Mouse (Mus musculus): Measurements from ENCODE around the gene Accsl. TPM values are rescaled to one million over a fixed set of nuclear protein-coding genes. Genes with fewer than 3 reads are reported as not detected.

Gene Accsl
- polyA plus RNA-seq, 1 experiment from 2014 or later = not detected

- H3K36me3 ChIP-seq (replicated peaks; ENCODE audit: control insufficient read depth, insufficient read depth, low read depth, low read length) = no peaks in the 10 kb centered on the region
- H3K27me3 ChIP-seq (ENCODE audit: control insufficient read depth, insufficient read depth, low read length) = no peaks in the 10 kb centered on the region
- H3K4me1 ChIP-seq (ENCODE audit: control insufficient read depth, insufficient read depth, low read length) = 0 out of 2 replicates have a peak, but pooled peaks cover 3% of the 10 kb centered on the region
- no peak for ATAC-seq (replicated peaks; ENCODE audit: insufficient number of reproducible peaks, low FRiP score, low TSS enrichment, low read depth)
- DNase-seq (ENCODE audit: low spot score) = no peak
- no peak overlapping the region for H3K27ac ChIP-seq (replicated peaks; ENCODE audit: low read depth, low read length)
- H3K9me3 ChIP-seq (replicated peaks; ENCODE audit: control insufficient read depth, low read length) = no peaks in the 10 kb centered on the region
- no peak overlapping the region for H3K4me2 ChIP-seq (ENCODE audit: low read depth, low read length)
- WGBS = 91% methylated on average over 5 of the region's 5 CpGs
- H3K9ac ChIP-seq (replicated peaks; ENCODE audit: low read length) = no peak overlapping the region
- no peak overlapping the region for H3K4me3 ChIP-seq (ENCODE audit: low read depth, low read length)
These were observed 51.2 kb downstream of the Accsl start for GRCm38 (mm10) chr2:93817791-93818190.

DNA sequence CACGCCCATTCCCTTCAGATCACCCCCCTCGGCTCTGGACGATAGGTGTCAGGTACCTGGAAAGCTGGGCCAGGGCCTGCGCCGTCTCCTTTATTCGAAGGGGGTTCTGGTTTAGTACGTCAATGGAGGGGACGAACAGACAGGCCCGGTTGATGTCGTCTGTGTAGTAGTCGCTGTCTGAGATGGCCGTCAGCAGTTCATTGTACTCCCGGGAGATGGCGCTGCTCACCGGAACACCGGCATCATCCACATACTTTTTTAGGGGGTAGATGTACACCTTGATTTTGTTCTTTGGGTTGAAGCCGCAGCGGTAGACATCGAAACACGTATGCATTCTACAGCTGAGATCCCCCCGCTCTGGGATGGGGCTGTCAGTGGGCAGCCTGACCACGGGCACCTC, 55.6 kb downstream of the Accsl start:
- DNase-seq (ENCODE audit: low spot score) (no peak), ATAC-seq (replicated peaks; ENCODE audit: insufficient number of reproducible peaks, low FRiP score, low TSS enrichment, low read depth) (no peak)
- Histone ChIP-seq H3K4me3 (ENCODE audit: low read depth, low read length) (no peak overlapping the region), H3K36me3 (replicated peaks; ENCODE audit: control insufficient read depth, insufficient read depth, low read depth, low read length) (no peaks in the 10 kb centered on the region), H3K27me3 (ENCODE audit: control insufficient read depth, insufficient read depth, low read length) (no peaks in the 10 kb centered on the region), H3K9me3 (replicated peaks; ENCODE audit: control insufficient read depth, low read length) (no peaks in the 10 kb centered on the region), H3K27ac (replicated peaks; ENCODE audit: low read depth, low read length) (no peak overlapping the region), H3K4me2 (ENCODE audit: low read depth, low read length) (no peak overlapping the region), H3K4me1 (ENCODE audit: control insufficient read depth, insufficient read depth, low read length) (no peaks in the 10 kb centered on the region), H3K9ac (replicated peaks; ENCODE audit: low read length) (no peak overlapping the region)
- WGBS = 89% methylated on average over 22 of the region's 22 CpGs

DNA sequence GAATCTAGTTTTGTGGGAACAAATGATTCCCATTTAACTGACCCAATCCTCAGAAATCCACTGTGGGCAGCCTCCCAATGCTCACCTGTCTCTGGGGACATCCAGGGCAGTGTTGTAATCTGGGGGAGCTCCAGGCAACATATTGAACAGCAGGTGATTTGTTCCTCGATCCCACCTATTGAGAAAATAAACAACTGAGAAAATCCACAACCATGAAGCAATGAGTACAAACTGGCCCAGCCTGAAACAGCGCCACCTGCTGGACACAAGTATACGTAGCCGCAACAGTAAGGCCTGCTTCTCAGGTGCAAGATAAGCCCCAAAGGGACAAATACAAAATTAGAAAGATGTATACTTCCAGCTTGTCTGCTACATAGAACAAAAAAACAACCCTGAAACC, 57.1 kb downstream of the Accsl start:
- Histone ChIP-seq H3K27me3 (ENCODE audit: control insufficient read depth, insufficient read depth, low read length) (no peaks in the 10 kb centered on the region), H3K4me1 (ENCODE audit: control insufficient read depth, insufficient read depth, low read length) (no peaks in the 10 kb centered on the region), H3K9ac (replicated peaks; ENCODE audit: low read length) (no peak overlapping the region), H3K36me3 (replicated peaks; ENCODE audit: control insufficient read depth, insufficient read depth, low read depth, low read length) (no peaks in the 10 kb centered on the region), H3K27ac (replicated peaks; ENCODE audit: low read depth, low read length) (no peak overlapping the region), H3K4me2 (ENCODE audit: low read depth, low read length) (no peak overlapping the region), H3K9me3 (replicated peaks; ENCODE audit: control insufficient read depth, low read length) (no peaks in the 10 kb centered on the region), H3K4me3 (ENCODE audit: low read depth, low read length) (no peak overlapping the region)
- DNase-seq (ENCODE audit: low spot score) (peak; percentile 76), ATAC-seq (replicated peaks; ENCODE audit: insufficient number of reproducible peaks, low FRiP score, low TSS enrichment, low read depth) (no peak)
- WGBS = 31% methylated on average over 4 of the region's 4 CpGs

GRCm38 (mm10) chr2:93809931-93810330, 59.0 kb downstream of the Accsl start:
- H3K4me2 ChIP-seq (ENCODE audit: low read depth, low read length) = no peak overlapping the region
- no peaks in the 10 kb centered on the region for H3K4me1 ChIP-seq (ENCODE audit: control insufficient read depth, insufficient read depth, low read length)
- DNase-seq (ENCODE audit: low spot score) (peak; percentile 63), ATAC-seq (replicated peaks; ENCODE audit: insufficient number of reproducible peaks, low FRiP score, low TSS enrichment, low read depth) (peak; percentile 69; the same call in 1 of the 2 replicates)
- no peak overlapping the region for H3K27ac ChIP-seq (replicated peaks; ENCODE audit: low read depth, low read length)
- H3K36me3 ChIP-seq (replicated peaks; ENCODE audit: control insufficient read depth, insufficient read depth, low read depth, low read length) = peaks cover 3% of the 10 kb centered on the region; the same call in 1 of the 2 replicates
- no peak overlapping the region for H3K4me3 ChIP-seq (ENCODE audit: low read depth, low read length)
- H3K27me3 ChIP-seq (ENCODE audit: control insufficient read depth, insufficient read depth, low read length) = no peaks in the 10 kb centered on the region
- no peak overlapping the region for H3K9ac ChIP-seq (replicated peaks; ENCODE audit: low read length)
- WGBS = 13% methylated on average over 2 of the region's 2 CpGs
- no peaks in the 10 kb centered on the region for H3K9me3 ChIP-seq (replicated peaks; ENCODE audit: control insufficient read depth, low read length)

DNA sequence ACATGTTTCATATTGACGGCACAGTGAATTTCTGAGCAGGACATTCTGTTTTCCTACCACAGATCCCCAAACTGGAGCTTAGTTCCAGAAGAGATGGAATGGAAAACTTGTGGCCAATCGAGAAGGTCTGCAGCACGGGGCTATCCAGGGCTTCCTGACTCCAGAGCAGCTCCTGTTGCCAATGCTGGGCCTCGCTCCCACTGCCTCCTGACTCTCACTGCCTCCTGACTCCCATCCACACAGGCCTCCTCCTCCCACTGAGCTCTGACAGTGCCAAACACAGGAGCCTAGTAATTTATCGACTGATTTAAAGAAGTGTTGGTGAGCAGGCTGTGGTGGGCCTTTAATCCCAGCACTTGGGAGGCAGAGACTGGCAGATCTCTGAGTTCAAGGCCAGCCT, 60.9 kb downstream of the Accsl start:
- H3K9ac ChIP-seq (replicated peaks; ENCODE audit: low read length) = no peak overlapping the region
- ATAC-seq (replicated peaks; ENCODE audit: insufficient number of reproducible peaks, low FRiP score, low TSS enrichment, low read depth) (no peak), DNase-seq (ENCODE audit: low spot score) (no peak)
- no peaks in the 10 kb centered on the region for H3K4me1 ChIP-seq (ENCODE audit: control insufficient read depth, insufficient read depth, low read length)
- no peak overlapping the region for H3K27ac ChIP-seq (replicated peaks; ENCODE audit: low read depth, low read length)
- H3K4me3 ChIP-seq (ENCODE audit: low read depth, low read length) = no peak overlapping the region
- H3K4me2 ChIP-seq (ENCODE audit: low read depth, low read length) = no peak overlapping the region
- H3K27me3 ChIP-seq (ENCODE audit: control insufficient read depth, insufficient read depth, low read length) = no peaks in the 10 kb centered on the region
- no peaks in the 10 kb centered on the region for H3K9me3 ChIP-seq (replicated peaks; ENCODE audit: control insufficient read depth, low read length)
- peaks cover 7% of the 10 kb centered on the region; the same call in 1 of the 2 replicates for H3K36me3 ChIP-seq (replicated peaks; ENCODE audit: control insufficient read depth, insufficient read depth, low read depth, low read length)
- 88% methylated on average over 5 of the region's 5 CpGs for WGBS

DNA sequence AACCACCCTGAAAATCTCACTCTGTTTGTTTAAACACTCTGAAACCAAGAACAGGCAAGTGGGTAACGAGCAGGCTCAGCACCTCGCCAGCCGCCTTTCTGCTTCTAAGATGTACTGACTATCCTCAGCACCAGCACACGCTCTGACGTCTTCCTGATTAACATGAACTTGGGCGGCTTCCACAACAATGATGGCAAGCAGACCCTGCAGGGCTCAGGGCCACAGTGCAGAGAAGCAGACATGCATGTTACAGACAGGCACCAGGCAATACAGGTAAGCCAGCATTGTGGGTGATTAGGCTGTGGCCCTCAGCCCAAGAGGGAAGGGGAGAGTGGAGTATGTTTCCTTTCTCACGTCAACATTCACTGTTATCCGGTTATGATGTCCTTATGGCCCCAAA, 61.5 kb downstream of the Accsl start:
- no peak for ATAC-seq (replicated peaks; ENCODE audit: insufficient number of reproducible peaks, low FRiP score, low TSS enrichment, low read depth)
- WGBS = 83% methylated on average over 8 of the region's 8 CpGs
- Histone ChIP-seq H3K9me3 (replicated peaks; ENCODE audit: control insufficient read depth, low read length) (no peaks in the 10 kb centered on the region), H3K4me1 (ENCODE audit: control insufficient read depth, insufficient read depth, low read length) (no peaks in the 10 kb centered on the region), H3K36me3 (replicated peaks; ENCODE audit: control insufficient read depth, insufficient read depth, low read depth, low read length) (peaks cover 7% of the 10 kb centered on the region; the same call in 1 of the 2 replicates), H3K4me3 (ENCODE audit: low read depth, low read length) (no peak overlapping the region), H3K27me3 (ENCODE audit: control insufficient read depth, insufficient read depth, low read length) (no peaks in the 10 kb centered on the region), H3K4me2 (ENCODE audit: low read depth, low read length) (no peak overlapping the region), H3K27ac (replicated peaks; ENCODE audit: low read depth, low read length) (no peak overlapping the region), H3K9ac (replicated peaks; ENCODE audit: low read length) (no peak overlapping the region)
- no peak for DNase-seq (ENCODE audit: low spot score)

DNA sequence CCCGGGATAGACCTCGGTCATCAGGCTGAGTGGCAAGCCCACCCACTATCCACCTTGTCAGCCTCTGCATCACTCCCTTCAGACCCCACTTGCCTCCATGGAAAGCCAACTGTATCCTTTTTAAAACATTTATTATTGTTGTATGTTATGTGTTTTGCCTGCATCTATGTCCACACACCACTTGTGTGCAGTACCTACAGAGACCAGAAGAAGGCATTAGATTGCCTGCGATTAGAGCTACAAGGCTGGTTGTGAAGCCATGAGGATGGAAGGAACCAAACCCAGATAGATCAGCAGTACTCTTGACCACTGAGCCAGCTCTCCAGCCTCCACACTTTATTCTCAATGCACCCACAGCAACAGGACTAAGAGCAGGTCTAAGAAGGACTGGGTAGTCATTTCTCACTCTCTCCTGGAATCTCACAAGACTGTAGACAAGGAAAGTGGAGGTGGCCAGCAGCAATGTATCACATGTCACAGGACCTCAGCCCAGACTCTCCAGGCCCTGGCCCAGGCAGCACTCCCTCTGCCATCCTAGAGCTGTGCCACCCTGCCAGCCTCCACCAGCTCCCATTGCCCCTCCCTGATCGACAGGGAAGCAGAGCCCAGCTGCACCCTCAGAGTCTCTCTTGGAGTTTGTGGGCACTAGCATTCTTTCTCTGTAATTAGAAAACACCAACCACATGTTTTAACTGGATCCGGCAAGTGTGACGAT, 62.3 kb downstream of the Accsl start:
- Histone ChIP-seq H3K27me3 (ENCODE audit: control insufficient read depth, insufficient read depth, low read length) (no peaks in the 10 kb centered on the region), H3K4me2 (ENCODE audit: low read depth, low read length) (no peak overlapping the region), H3K4me3 (ENCODE audit: low read depth, low read length) (no peak overlapping the region), H3K4me1 (ENCODE audit: control insufficient read depth, insufficient read depth, low read length) (no peaks in the 10 kb centered on the region), H3K27ac (replicated peaks; ENCODE audit: low read depth, low read length) (no peak overlapping the region), H3K36me3 (replicated peaks; ENCODE audit: control insufficient read depth, insufficient read depth, low read depth, low read length) (peaks cover 7% of the 10 kb centered on the region; the same call in 1 of the 2 replicates), H3K9ac (replicated peaks; ENCODE audit: low read length) (no peak overlapping the region), H3K9me3 (replicated peaks; ENCODE audit: control insufficient read depth, low read length) (no peaks in the 10 kb centered on the region)
- ATAC-seq (replicated peaks; ENCODE audit: insufficient number of reproducible peaks, low FRiP score, low TSS enrichment, low read depth) (no peak), DNase-seq (ENCODE audit: low spot score) (no peak)
- 89% methylated on average over 6 of the region's 6 CpGs for WGBS

DNA sequence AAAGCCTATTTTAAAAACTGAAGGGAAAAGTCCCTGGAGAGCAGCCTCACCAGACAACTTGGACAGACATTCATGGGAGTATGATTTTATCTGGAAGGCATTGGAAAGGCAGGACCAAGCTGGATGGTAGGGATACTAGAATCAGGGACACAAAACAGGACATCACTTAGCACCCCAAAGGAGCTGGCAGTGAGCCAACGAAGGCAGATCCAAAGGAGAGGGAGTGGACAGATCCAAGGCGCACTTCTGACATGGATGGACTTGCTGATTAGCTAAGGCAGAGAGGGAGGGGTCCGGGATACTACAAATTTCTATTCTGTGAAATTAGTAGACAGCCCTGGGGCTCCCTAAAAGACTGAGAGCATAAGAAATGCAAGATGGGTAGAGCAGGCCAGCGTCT, 63.4 kb downstream of the Accsl start:
- no peaks in the 10 kb centered on the region for H3K4me1 ChIP-seq (ENCODE audit: control insufficient read depth, insufficient read depth, low read length)
- no peak overlapping the region for H3K4me3 ChIP-seq (ENCODE audit: low read depth, low read length)
- no peak overlapping the region for H3K27ac ChIP-seq (replicated peaks; ENCODE audit: low read depth, low read length)
- no peaks in the 10 kb centered on the region for H3K9me3 ChIP-seq (replicated peaks; ENCODE audit: control insufficient read depth, low read length)
- no peak overlapping the region for H3K9ac ChIP-seq (replicated peaks; ENCODE audit: low read length)
- DNase-seq (ENCODE audit: low spot score) = no peak
- WGBS = 84% methylated on average over 4 of the region's 4 CpGs
- peaks cover 7% of the 10 kb centered on the region; the same call in 1 of the 2 replicates for H3K36me3 ChIP-seq (replicated peaks; ENCODE audit: control insufficient read depth, insufficient read depth, low read depth, low read length)
- no peak overlapping the region for H3K4me2 ChIP-seq (ENCODE audit: low read depth, low read length)
- H3K27me3 ChIP-seq (ENCODE audit: control insufficient read depth, insufficient read depth, low read length) = no peaks in the 10 kb centered on the region
- no peak for ATAC-seq (replicated peaks; ENCODE audit: insufficient number of reproducible peaks, low FRiP score, low TSS enrichment, low read depth)
